Mouse (Mus musculus) heart, postnatal 14 days (tissue): Measurements from ENCODE around the gene Kank2. TPM values are rescaled to one million over a fixed set of nuclear protein-coding genes. Genes with fewer than 3 reads are reported as not detected.

ENCODE experiments used
- DNase-seq, 2 experiments: peaks; one replicate each; pipeline ENCODE4 v3.0.0; 2021 to 2022
- intact Hi-C: fragments of 180-260 bp; cut with DNase I; formaldehyde crosslinking; loops from one replicate; pipeline ENCODE4 v1.15.1; 2025
- total RNA-seq, 2 experiments: library from RNA; stranded (reverse); gene quantifications; 2 replicates each; pipeline ENCODE4 v1.2.3; 2021

Gene Kank2
- total RNA-seq, 2 experiments from 2014 or later, result 52.6 to 53.3 TPM

DNA sequence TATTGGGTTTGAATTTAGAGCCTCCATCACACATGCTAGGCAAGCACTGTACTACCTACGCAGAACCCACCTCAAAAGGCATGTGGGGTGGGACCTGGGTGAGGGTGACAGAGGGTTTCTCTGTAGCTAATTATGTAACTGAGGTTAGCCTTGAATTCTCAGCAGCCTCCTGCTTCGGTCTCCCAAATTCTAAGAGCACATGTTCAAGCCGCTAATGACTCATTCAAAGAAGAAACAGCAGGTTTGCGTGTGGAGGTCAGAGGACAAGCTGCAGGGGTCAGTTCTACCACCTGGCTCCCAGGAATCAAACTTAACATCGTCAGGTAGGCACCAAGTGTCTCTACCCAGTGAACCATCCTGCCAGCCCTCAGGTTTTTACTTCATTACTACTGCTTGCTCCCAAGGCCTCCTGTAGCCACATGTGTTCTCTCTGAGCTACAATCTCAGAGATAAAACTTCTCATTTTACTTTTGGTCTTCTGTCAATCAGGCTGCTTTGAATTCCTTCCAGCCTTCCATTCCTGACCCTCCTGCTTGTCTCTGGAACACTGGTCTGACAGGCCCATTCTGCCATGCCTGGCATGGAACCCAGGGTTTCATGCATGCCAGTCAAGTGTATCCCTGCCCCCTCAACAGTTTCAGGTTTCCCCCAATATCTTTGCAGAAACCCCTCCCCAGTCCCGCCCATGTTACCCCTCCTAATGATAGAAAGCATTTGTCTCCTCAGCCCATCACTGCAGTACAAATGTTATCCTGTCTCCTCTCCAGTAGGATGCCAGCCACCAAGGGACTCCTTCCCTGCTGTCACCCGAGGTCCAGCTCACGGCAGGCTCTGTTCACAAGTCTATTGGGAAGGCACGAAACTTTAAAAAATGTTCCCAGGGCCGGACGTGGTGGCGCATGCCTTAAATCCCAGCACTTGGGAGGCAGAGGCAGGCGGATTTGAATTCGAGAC is 39.7 kb downstream of the Kank2 start:
- no peak for DNase-seq
- intact Hi-C loops, result no loop called here

DNA sequence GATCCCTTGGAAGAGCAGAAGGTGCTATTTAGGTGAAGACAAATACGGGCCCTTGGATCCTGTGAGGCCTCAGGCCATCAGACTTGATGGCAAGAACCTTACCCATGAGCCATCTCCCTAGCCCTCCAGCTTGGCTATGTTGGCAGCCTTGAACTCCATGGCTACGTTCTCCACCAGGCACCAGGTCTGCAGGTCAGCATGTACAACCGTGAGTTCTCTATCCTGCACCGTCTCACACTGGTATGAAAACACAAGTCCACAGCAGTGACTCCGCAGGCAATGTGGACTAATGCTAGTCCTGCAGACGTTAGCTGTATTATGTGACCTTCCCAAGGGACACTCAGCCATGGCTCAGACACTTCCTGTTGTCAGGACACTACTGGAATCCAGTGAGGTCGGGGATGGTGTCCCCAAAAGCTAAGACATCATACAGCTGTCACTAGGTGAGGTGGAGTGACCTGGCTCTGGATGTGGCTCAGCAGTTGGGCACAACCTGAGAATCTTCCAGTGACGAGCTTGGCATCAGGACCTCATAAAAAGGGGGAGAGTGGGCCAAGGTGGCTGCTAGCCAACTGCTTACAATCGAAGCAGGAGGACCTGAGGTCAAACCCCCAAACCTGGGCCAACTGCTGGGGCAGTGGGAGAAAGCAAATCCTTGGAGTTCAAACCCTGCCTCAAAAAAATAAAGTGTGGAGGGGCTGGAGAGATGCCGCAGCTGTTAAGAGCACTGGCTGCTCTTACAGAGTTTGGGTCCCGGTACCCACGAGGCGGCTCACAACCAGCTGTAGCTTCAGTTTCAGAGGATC is 43.8 kb downstream of the Kank2 start:
- DNase-seq, result peak; percentile 30 to 39
- intact Hi-C loops, result loop anchor here (5.0 kb wide), 1 partner anchor 57 kb away; no protein-coding TSS in a partner anchor

DNA sequence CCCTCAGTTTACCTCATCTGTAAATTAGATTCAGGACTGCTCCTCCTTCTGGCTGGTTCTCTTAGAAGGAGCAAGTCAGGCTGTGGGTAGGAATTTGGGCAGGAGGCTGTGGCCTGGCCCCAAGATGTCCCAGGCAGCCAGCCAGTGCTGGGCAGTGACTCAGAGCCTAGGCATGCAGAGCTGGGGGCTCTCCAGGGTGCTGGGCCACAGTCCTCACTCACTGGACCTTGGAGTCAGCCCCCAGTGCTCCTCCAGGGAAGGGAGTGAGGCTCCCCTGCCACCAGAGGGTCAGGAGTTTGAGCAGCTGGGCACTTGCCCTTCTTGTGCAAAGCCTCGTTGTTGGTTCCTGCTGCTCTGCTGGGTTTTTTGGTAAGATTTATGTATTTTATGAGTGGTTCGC is 44.5 kb downstream of the Kank2 start:
- intact Hi-C loops, result loop anchor here (5.0 kb wide), 1 partner anchor 57 kb away; no protein-coding TSS in a partner anchor

DNA sequence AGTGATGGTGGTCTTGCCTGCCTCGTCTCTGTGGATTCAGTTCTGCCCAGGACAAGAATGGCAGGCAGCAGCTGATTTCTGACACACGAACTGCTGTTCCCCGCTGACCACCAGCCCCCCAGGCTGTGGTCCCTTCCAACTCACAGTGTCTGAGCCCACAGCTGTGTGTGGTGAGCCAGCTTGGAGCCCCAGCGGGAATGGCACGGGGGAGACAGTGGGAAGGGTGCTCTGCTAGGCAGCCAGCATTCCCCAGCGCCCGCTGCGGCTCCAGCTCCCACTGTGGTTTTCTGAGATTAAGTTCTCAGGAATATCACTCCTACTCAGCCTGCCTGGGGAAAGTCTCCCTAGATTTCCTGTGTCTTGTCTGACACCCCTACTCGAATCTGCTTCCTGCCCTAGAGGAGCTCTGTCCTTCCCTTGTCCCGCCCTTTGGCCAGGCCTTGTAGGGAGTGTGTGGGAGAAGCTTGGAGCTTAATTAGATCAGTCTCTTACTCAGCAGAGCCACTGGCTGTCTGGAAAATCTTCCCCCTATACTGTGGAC is 46.2 kb downstream of the Kank2 start:
- DNase-seq, result peak; percentile 55 to 72
- intact Hi-C loops, result loop anchor here (5.0 kb wide), 1 partner anchor 55 kb away; no protein-coding TSS in a partner anchor

More for the DNA sequence above, 44.5 kb downstream of the Kank2 start:
- DNase-seq, result peak; percentile 85 to 91

DNA sequence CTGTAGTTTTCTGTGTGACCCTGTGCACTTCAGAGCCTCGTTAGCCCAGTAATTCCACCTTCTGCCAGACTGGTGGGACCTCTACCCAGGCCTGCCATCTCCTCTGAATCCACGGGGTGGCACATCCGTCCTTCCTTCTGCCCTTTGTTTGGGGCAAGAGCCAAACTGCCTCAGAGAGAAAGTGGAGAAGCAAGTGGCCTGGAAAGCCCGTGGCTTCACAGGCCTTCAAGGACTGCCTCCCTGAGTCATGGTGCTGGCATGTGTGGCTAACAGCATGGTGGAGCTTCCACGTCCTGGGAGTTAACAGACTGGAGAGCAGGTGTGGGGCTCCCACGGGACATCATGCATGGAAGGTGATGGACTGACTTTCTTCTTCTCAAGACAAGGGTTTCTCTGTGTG is 47.2 kb downstream of the Kank2 start:
- DNase-seq, result peak; percentile 37 to 58
- intact Hi-C loops, result loop anchor here (1.0 to 5.0 kb wide), 2 partner anchors 53 to 54 kb away; no protein-coding TSS in a partner anchor

DNA sequence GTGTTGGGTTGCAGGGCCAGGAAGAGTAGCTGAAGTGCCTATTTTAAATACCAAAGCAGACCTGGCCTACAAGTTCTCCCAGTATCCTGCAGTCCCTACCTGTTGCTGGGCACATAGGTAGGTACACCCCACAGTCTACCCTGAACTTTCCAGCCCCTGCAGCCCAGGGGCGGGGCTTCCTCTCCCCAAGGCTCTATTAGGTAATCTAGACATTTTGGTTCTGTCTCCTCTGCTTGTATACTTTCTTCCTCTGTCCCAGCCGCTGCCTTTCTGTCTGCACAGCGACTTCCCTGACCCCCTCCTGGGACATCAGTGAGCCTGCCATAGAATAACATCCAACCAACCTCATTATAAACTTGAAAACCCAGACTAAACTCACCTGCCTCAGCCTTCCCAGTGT is 48.2 kb downstream of the Kank2 start:
- DNase-seq, result no peak
- intact Hi-C loops, result loop anchor here (5.0 kb wide), 1 partner anchor 53 kb away; no protein-coding TSS in a partner anchor

DNA sequence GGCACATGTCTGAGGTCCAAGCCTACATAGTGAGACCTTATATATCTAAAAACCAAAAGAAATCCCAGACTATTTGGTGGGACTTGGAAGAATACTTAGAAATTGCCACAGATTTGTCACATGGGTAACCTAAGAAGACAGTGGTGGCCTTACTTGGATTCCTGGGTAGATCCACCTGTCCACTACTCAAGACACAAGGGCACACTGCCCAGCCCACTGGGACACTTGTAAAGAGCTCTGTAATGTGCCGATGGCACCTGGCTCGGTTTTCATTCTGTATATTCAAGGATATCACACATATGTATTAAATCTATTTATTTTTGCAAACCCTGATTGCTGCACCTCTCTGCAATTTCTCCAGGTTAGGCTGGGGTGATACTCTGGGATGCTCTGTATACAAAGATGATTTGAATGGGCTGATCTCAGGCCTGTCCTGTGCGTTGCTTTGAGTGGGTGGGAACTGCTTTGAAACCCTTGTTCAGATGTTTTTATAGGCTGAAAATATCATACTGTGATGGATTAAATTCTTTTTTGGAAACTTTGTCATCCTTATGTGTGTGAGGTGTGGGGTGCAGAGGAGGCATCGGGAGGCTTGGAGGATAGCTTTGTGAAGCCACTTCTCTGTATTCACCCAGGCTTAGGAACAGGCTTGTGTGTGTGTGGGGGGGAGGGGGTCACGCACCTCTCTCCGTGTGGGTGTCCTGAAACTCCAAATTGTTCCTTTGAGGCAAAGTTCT is 49.0 kb downstream of the Kank2 start:
- intact Hi-C loops, result loop anchor here (5.0 kb wide), 2 partner anchors 42 to 52 kb away; no protein-coding TSS in a partner anchor
- DNase-seq, result no peak

DNA sequence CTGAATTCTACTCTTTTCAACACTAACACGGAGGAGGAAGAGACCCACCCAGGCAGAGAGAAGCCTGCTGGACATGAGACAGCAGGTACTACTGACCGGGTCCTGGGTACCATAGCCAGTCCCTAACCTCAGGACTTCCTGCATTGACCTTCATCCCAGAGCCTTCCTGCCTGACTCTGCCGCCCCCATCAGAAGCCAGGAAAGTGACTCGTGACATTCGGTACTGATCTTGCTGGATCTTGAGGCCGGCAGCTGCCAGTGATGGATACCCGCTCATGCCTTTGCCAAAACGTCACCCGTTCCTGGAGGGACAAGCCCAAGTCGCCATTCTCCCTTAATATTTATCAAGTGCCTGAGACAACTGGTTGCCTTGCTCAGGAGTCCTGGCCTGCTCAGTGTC is 50.1 kb downstream of the Kank2 start:
- no peak for DNase-seq
- intact Hi-C loops, result loop anchor here (5.0 kb wide), 1 partner anchor 41 kb away; no protein-coding TSS in a partner anchor

DNA sequence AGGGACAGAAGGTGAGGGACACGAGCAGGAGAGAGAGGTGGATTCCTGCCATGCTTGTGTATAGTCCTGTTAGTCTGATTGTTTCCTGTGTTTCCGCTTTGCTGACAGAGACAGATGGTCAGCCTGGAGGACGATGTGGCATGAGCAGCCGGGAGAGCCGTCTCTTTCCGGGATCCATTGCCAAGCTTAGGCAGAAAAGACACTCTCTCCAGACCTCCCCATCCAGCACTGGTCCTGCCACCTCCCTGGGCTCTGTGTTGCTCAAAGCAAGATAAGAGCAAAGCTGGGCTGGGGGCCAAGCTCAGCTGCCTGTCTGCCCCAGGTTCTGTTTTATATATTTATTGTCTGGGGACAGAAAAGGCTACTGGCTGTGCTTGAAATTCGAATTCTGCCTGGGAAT is 50.5 kb downstream of the Kank2 start:
- DNase-seq, result peak; percentile 72 to 79
- intact Hi-C loops, result loop anchor here (5.0 kb wide), 1 partner anchor 41 kb away; no protein-coding TSS in a partner anchor

DNA sequence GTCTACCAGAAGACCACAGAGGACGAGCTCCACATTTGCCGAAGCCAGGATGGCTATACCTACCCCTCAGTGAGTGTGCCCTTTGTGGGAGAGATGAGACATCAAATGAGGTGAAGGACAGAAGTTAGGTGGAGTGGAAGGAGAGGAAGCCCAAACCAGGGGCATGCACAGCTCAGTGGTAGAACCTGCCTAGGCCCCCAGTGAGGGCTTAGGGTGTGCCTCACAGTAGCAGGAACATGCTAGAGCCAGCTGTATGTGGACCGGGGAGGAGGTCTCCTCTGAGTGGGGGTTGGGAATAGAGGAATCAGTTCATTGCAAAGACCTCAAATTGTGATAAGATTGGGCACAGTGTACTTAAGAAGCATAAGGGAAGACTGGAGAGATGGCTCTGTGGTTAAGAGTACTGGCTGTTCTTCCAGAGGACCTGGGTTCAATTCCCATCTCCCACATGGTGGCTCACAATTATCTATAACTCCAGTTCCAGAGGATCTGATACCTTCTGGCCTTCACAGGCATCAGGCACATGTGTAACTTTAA is 51.2 kb downstream of the Kank2 start:
- intact Hi-C loops, result loop anchor here (5.0 kb wide), 1 partner anchor 40 kb away; no protein-coding TSS in a partner anchor

DNA sequence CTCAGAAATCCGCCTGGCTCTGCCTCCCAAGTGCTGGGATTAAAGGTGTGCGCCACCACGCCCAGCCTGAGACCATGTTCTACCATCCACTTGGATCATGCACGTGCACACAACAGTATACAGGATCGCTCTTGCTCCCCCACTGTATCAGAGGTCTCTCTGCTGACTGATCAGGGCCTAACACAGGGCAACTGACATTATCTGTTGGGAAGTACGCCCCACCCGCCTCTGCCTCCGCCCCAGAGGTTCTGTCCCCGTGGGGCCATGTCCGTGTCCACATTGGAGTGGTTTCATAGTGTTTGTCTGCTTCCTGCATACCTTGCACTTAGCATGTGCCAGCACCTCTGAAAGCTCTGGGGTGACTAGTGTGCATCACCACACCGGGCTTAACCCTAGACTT is 57.0 kb downstream of the Kank2 start:
- intact Hi-C loops, result no loop called here
- DNase-seq, result no peak

More for the DNA sequence above, 51.2 kb downstream of the Kank2 start:
- no peak for DNase-seq

DNA sequence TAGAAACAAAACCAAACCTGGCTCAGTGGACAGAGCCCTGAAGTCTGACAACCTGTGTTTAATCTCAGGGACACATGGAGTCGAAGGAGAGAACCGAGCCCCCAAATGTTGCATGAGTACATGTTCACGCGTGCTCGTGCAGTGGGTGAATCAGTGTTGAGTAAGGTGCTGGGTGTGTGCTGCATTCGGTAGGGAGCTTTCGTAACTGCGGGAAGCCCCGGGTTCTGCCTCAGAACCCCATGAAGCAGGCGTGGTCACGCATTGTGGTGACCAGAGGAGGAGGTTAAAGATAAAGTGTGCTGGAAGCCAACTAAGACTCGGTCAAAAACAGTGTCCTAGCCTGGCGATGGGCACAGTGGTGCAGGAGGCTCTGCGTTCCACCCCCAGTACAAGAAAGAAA is 58.1 kb downstream of the Kank2 start:
- DNase-seq, result no peak
- intact Hi-C loops, result no loop called here

DNA sequence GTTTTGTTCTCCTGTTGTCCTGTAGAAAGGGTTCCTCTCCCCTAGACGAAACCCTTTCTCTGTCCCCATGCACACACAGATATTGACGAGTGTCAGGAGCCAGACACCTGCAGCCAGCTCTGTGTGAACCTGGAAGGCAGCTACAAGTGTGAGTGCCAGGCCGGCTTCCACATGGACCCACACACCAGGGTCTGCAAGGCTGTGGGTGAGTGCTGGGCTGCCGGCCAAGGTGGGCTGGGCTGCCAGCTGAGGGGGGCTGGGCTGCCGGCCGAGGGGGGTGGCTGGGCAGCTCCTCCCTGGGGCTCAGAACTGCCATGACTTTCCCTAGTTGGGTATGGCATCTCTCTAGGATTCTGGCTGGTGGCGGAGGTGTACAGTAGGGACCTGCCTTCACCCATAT is 59.8 kb downstream of the Kank2 start:
- intact Hi-C loops, result no loop called here
- no peak for DNase-seq

DNA sequence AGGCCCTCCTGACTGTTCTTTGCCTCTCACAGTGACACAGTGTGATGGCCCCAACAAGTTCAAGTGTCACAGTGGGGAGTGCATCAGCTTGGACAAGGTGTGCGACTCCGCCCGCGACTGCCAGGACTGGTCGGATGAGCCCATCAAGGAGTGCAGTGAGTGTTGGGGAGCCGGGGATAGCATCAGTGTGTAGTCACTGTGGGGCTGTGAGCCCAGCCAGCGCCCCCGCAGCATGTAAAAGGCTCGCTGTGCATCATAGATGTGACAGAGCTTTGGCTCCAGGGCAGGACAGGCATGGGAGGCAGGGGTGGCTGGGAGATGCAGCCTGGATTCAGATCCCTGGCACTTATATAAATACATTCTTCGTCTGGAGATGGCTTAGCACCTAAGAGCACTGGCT is 61.4 kb downstream of the Kank2 start:
- intact Hi-C loops, result no loop called here
- no peak for DNase-seq

DNA sequence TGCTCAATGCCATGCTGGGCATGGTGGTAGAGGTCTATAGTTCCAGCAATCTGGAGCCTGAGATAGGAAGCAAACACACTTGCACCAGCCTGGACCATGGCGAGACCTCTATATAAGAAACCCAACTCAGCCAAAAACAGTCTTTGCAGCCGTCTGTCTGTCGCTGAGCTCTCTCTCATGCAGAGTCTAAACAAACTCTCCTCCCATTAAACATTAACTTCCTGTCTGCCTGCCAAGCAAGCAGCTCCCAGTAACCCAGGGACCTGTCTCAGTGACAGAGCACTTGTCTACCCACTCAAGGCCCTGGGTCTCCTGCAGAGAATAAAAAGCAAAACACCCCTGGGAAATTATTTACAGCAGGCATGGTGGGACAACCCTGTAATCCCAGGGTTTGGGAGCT is 62.0 kb downstream of the Kank2 start:
- intact Hi-C loops, result no loop called here
- DNase-seq, result no peak

DNA sequence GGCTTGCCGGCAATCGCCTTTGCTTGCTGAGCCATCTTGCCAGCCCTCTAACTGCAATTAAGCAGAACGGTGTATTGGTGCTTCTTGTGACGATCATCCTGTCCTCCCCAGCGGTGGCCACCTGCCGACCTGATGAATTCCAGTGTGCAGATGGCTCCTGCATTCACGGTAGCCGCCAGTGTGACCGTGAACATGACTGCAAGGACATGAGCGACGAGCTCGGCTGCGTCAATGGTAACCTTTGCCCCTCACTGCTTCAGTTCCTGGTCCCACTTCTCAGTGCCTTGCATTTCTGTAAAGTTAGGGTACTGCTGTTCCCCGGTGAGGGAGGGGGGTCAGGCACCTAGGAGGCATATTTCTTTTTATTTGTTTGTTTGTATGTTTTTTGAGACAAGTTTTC is 63.4 kb downstream of the Kank2 start:
- no peak for DNase-seq
- intact Hi-C loops, result no loop called here

DNA sequence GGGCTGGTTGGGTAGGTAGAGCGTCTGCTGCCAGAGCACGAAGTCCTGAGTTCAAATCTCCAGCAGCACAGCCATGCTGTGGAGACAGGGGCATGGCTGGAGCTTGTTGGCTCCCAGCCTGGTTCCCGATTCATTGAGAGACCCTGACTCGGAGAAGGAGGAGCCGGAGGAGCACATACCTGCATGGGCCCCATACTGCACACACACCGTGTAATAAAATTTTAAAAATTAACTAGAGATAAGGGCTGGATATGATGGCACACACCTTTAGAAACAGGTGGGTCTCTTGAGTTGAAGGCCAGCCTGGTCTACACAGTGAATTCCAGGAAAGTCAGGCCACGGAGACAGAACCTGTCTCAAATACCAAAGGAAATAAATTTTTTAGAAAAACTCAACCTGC is 64.6 kb downstream of the Kank2 start:
- DNase-seq, result no peak
- intact Hi-C loops, result no loop called here

DNA sequence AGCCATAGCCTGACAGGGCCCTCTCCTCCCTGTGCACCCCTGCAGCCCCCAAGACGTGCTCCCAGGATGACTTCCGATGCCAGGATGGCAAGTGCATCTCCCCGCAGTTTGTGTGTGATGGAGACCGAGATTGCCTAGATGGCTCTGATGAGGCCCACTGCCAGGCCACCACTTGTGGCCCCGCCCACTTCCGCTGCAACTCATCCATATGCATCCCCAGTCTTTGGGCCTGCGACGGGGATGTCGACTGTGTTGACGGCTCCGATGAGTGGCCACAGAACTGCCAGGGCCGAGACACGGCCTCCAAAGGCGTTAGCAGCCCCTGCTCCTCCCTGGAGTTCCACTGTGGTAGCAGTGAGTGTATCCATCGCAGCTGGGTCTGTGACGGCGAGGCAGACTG is 65.1 kb downstream of the Kank2 start:
- DNase-seq, result no peak
- intact Hi-C loops, result no loop called here

DNA sequence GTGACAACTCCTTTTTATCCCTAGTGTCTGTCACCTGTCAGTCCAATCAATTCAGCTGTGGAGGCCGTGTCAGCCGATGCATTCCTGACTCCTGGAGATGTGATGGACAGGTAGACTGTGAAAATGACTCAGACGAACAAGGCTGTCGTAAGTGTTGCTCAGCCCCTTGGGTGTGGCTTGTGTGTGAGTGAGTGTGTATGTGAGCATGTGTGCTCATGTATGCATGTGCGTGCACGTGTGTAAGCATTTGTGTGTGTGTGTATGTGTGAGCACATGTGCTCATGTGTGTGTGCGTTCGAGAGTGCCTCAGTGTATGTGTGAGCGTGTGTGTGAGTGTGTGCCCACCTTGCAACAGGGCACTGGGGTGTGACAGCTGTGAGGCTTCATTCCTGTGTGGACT is 66.3 kb downstream of the Kank2 start:
- intact Hi-C loops, result no loop called here
- DNase-seq, result no peak

DNA sequence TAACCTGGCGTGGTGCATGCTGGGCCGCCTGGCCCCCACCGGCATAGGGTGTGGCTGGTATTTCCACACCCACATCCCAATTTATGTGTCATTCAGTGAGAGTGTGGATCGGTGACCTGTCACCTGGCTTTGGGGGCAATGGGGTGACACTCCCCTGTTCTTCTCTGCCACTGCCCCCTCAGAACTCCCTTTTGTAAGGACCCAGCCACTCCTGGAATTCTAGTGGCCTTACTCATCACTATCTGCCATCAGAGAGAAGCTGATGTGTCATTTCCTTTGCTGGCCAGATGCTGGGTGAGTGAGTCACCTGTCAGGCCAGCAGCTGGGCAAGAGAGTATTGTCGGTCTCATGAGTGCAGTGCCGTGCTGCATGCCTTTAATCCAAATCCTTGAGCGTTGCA is 69.3 kb downstream of the Kank2 start:
- intact Hi-C loops, result no loop called here
- no peak for DNase-seq
